Mouse (Mus musculus): ENCODE data around the gene Hp. TPM values are rescaled to one million over a fixed set of nuclear protein-coding genes. Genes with fewer than 3 reads are reported as not detected.

The Hp gene
- polyA plus RNA-seq, 1 experiment from 2014 or later, result 62.6 TPM

- Histone ChIP-seq H3K4me2 (ENCODE audit: low read depth, low read length) (no peak overlapping the region), H3K36me3 (ENCODE audit: control insufficient read depth, insufficient read depth, low read length) (peaks cover 7% of the 10 kb centered on the region; the same call in 1 of the 2 replicates), H3K9ac (ENCODE audit: low read length) (no peak overlapping the region), H3K9me3 (ENCODE audit: control insufficient read depth, low read length) (no peaks in the 10 kb centered on the region), H3K4me3 (ENCODE audit: low read length) (no peak overlapping the region), H3K27me3 (ENCODE audit: control insufficient read depth, insufficient read depth, low read depth, low read length) (no peaks in the 10 kb centered on the region), H3K4me1 (replicated peaks; ENCODE audit: control insufficient read depth, insufficient read depth, low read length) (no peaks in the 10 kb centered on the region), H3K27ac (ENCODE audit: low read length) (no peak overlapping the region)
- no peak for ATAC-seq (ENCODE audit: low read depth)
- 46% methylated on average over 8 of the region's 8 CpGs for WGBS
Observed at GRCm38 (mm10) chr8:109595854-109596253, 16.9 kb upstream of the Hp start.

DNA sequence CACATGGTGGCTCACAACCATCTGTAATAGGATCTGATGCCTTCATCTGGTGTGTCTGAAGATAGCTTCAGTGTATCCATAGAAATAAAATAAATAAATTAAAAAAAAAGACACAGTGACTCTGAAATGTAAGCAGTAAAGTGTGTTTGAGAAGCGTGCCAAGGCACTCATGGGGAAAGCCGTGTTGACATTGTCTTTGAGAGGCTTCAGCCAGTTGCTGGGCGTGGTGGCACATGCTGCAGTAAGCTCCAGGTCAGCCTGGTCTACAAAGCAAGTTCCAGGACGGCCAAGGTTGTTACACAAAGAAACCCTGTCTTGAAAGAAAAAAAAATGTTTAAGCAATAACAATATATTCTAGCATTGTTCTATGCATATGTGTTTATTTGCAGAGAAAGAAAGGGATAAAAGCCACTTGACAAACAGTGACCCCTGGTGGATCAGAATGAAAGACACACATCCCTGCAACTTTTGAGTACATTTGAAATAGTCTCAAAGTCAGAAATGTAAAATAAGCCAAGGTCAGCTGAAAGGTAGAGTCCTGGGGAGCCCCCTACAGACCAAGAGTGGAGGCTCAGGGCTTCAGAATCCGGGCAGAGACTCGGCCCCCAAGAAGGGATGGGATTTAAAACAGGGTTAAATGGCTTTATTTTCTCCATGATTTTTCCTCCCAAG lies 14.3 kb upstream of the Hp start:
- H3K27me3 ChIP-seq (ENCODE audit: control insufficient read depth, insufficient read depth, low read depth, low read length), result no peaks in the 10 kb centered on the region
- peaks cover 4% of the 10 kb centered on the region; the same call in 1 of the 2 replicates for H3K36me3 ChIP-seq (ENCODE audit: control insufficient read depth, insufficient read depth, low read length)
- no peak overlapping the region for H3K9ac ChIP-seq (ENCODE audit: low read length)
- H3K4me1 ChIP-seq (replicated peaks; ENCODE audit: control insufficient read depth, insufficient read depth, low read length), result no peaks in the 10 kb centered on the region
- peak overlapping the region; percentile 10; the same call in 1 of the 2 replicates for H3K27ac ChIP-seq (ENCODE audit: low read length)
- no peaks in the 10 kb centered on the region for H3K9me3 ChIP-seq (ENCODE audit: control insufficient read depth, low read length)
- peak; percentile 41; the same call in 1 of the 2 replicates for ATAC-seq (ENCODE audit: low read depth)
- H3K4me2 ChIP-seq (ENCODE audit: low read depth, low read length), result no peak overlapping the region
- 45% methylated on average over 6 of the region's 6 CpGs for WGBS
- no peak overlapping the region for H3K4me3 ChIP-seq (ENCODE audit: low read length)

GRCm38 (mm10) chr8:109592164-109592563 lies 13.2 kb upstream of the Hp start:
- H3K9ac ChIP-seq (ENCODE audit: low read length), result no peak overlapping the region

GRCm38 (mm10) chr8:109591367-109591766 lies 12.4 kb upstream of the Hp start:
- H3K36me3 ChIP-seq (ENCODE audit: control insufficient read depth, insufficient read depth, low read length), result peaks cover 4% of the 10 kb centered on the region; the same call in 1 of the 2 replicates

More at GRCm38 (mm10) chr8:109592164-109592563, 13.2 kb upstream of the Hp start:
- 73% methylated on average over 5 of the region's 5 CpGs for WGBS
- ATAC-seq (ENCODE audit: low read depth), result no peak
- no peaks in the 10 kb centered on the region for H3K4me1 ChIP-seq (replicated peaks; ENCODE audit: control insufficient read depth, insufficient read depth, low read length)
- no peak overlapping the region for H3K27ac ChIP-seq (ENCODE audit: low read length)
- peaks cover 4% of the 10 kb centered on the region; the same call in 1 of the 2 replicates for H3K36me3 ChIP-seq (ENCODE audit: control insufficient read depth, insufficient read depth, low read length)
- no peak overlapping the region for H3K4me2 ChIP-seq (ENCODE audit: low read depth, low read length)
- no peaks in the 10 kb centered on the region for H3K9me3 ChIP-seq (ENCODE audit: control insufficient read depth, low read length)
- no peaks in the 10 kb centered on the region for H3K27me3 ChIP-seq (ENCODE audit: control insufficient read depth, insufficient read depth, low read depth, low read length)
- no peak overlapping the region for H3K4me3 ChIP-seq (ENCODE audit: low read length)

DNA sequence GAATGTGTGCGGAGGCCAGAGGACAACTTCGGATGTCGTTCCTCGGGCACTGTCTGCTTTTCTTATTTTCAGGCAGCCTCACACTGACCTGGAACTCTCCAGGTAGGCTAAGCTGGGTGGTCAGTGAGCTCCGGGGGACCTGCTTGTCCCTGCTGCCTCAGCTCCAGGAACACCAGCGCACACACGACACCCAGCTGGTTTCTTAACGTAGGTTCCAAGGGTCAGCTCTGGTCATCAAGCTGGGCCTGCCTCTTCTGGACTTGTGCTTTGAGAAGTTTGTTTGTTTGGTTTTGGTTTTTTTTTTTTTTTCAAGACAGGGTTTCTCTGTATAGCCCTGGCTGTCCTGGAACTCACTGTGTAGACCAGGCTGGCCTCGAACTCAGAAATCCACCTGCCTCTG lies 11.9 kb upstream of the Hp start:
- 80% methylated on average over 9 of the region's 9 CpGs for WGBS
- Histone ChIP-seq H3K4me3 (ENCODE audit: low read length) (no peak overlapping the region), H3K27ac (ENCODE audit: low read length) (no peak overlapping the region), H3K27me3 (ENCODE audit: control insufficient read depth, insufficient read depth, low read depth, low read length) (no peaks in the 10 kb centered on the region), H3K4me1 (replicated peaks; ENCODE audit: control insufficient read depth, insufficient read depth, low read length) (no peaks in the 10 kb centered on the region), H3K9ac (ENCODE audit: low read length) (no peak overlapping the region), H3K9me3 (ENCODE audit: control insufficient read depth, low read length) (no peaks in the 10 kb centered on the region), H3K36me3 (ENCODE audit: control insufficient read depth, insufficient read depth, low read length) (peaks cover 4% of the 10 kb centered on the region; the same call in 1 of the 2 replicates), H3K4me2 (ENCODE audit: low read depth, low read length) (no peak overlapping the region)
- ATAC-seq (ENCODE audit: low read depth), result no peak

More at GRCm38 (mm10) chr8:109591367-109591766, 12.4 kb upstream of the Hp start:
- no peak overlapping the region for H3K4me2 ChIP-seq (ENCODE audit: low read depth, low read length)
- H3K4me1 ChIP-seq (replicated peaks; ENCODE audit: control insufficient read depth, insufficient read depth, low read length), result no peaks in the 10 kb centered on the region
- 77% methylated on average over 3 of the region's 3 CpGs for WGBS
- ATAC-seq (ENCODE audit: low read depth), result no peak
- H3K9ac ChIP-seq (ENCODE audit: low read length), result no peak overlapping the region
- H3K27me3 ChIP-seq (ENCODE audit: control insufficient read depth, insufficient read depth, low read depth, low read length), result no peaks in the 10 kb centered on the region
- H3K27ac ChIP-seq (ENCODE audit: low read length), result no peak overlapping the region
- H3K4me3 ChIP-seq (ENCODE audit: low read length), result no peak overlapping the region
- H3K9me3 ChIP-seq (ENCODE audit: control insufficient read depth, low read length), result no peaks in the 10 kb centered on the region

DNA sequence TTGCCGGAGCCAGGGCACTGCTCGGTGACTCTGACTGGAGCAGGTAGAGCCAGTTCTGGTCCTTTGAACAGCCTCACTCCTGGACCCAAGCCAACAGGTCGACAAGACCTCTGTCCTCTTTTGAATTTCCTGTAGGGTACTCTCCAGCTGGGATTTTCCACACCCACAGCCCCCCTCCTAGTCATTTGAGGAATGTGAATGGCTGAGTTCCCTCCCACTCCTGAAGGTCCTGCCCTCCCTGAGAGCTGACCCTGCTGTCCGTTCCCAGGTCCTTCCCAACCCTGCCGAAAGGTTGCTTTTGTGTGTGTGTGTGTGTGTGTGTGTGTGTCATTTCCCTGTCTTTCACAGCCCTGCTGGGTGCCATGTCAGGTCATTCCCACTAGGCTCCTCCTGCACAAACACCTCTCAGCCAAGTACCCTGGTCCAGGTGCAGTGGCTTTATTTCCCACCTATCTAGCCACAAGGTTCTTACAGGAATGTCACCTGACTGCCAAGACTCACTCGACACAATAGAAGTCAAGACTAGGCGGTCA lies 8.1 kb upstream of the Hp start:
- 34% methylated on average over 7 of the region's 7 CpGs for WGBS
- Histone ChIP-seq H3K27me3 (ENCODE audit: control insufficient read depth, insufficient read depth, low read depth, low read length) (no peaks in the 10 kb centered on the region), H3K4me3 (ENCODE audit: low read length) (no peak overlapping the region), H3K9me3 (ENCODE audit: control insufficient read depth, low read length) (no peaks in the 10 kb centered on the region), H3K36me3 (ENCODE audit: control insufficient read depth, insufficient read depth, low read length) (no peaks in the 10 kb centered on the region), H3K4me2 (ENCODE audit: low read depth, low read length) (peak overlapping the region; percentile 16; the same call in 1 of the 2 replicates), H3K4me1 (replicated peaks; ENCODE audit: control insufficient read depth, insufficient read depth, low read length) (no peaks in the 10 kb centered on the region), H3K9ac (ENCODE audit: low read length) (no peak overlapping the region), H3K27ac (ENCODE audit: low read length) (peak overlapping the region; percentile 92)
- peak; percentile 90 for ATAC-seq (ENCODE audit: low read depth)

DNA sequence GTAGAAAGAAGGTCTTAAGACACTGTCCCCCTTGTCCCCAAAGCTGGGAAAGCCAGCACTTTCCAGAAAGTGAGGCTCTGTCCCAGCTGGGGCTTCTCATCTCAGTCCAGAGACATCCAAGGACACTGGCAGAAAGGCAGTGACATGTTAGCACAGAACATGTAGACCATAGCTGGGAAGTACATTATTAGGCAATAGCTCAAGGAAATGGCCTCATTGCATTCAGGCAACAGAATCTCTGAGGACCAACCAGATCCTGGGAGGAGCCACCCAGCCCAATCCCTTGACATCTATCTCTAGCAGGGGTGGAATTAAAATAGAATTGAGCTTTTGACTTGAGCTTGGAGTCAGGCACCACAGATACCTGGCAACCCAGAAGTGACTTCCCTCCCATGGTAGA lies 6.7 kb upstream of the Hp start:
- Histone ChIP-seq H3K4me1 (replicated peaks; ENCODE audit: control insufficient read depth, insufficient read depth, low read length) (no peaks in the 10 kb centered on the region), H3K27me3 (ENCODE audit: control insufficient read depth, insufficient read depth, low read depth, low read length) (no peaks in the 10 kb centered on the region), H3K4me2 (ENCODE audit: low read depth, low read length) (no peak overlapping the region), H3K27ac (ENCODE audit: low read length) (no peak overlapping the region), H3K9ac (ENCODE audit: low read length) (no peak overlapping the region), H3K4me3 (ENCODE audit: low read length) (no peak overlapping the region), H3K9me3 (ENCODE audit: control insufficient read depth, low read length) (no peaks in the 10 kb centered on the region), H3K36me3 (ENCODE audit: control insufficient read depth, insufficient read depth, low read length) (no peaks in the 10 kb centered on the region)
- ATAC-seq (ENCODE audit: low read depth), result no peak

DNA sequence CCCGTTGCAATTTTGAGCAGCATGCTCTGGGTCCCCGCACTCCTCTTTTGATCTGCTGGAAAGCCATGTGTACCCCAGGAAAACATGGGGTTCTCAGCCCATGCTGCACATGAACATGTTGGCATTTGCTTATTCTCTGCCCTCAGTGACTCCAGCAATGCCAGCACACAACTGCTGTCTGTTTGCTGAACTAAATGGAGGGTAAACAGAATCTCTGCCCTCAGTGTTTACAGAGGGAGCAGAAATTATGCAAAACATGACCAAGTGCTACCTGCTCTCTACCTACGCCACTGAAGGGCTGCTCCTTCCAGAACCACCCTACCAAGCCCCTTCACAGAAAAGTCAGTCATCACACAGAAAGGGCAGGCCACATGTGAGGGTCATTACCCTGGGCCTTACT lies 5.9 kb upstream of the Hp start:
- no peak for ATAC-seq (ENCODE audit: low read depth)
- Histone ChIP-seq H3K9me3 (ENCODE audit: control insufficient read depth, low read length) (no peaks in the 10 kb centered on the region), H3K36me3 (ENCODE audit: control insufficient read depth, insufficient read depth, low read length) (no peaks in the 10 kb centered on the region), H3K27ac (ENCODE audit: low read length) (no peak overlapping the region), H3K4me1 (replicated peaks; ENCODE audit: control insufficient read depth, insufficient read depth, low read length) (no peaks in the 10 kb centered on the region), H3K4me3 (ENCODE audit: low read length) (no peak overlapping the region), H3K4me2 (ENCODE audit: low read depth, low read length) (no peak overlapping the region), H3K9ac (ENCODE audit: low read length) (no peak overlapping the region), H3K27me3 (ENCODE audit: control insufficient read depth, insufficient read depth, low read depth, low read length) (no peaks in the 10 kb centered on the region)
- 59% methylated on average over 3 of the region's 3 CpGs for WGBS

- WGBS, result 84% methylated on average over 4 of the region's 4 CpGs
- H3K4me1 ChIP-seq (replicated peaks; ENCODE audit: control insufficient read depth, insufficient read depth, low read length), result no peaks in the 10 kb centered on the region
- no peak overlapping the region for H3K9ac ChIP-seq (ENCODE audit: low read length)
- no peak overlapping the region for H3K4me2 ChIP-seq (ENCODE audit: low read depth, low read length)
- H3K36me3 ChIP-seq (ENCODE audit: control insufficient read depth, insufficient read depth, low read length), result no peaks in the 10 kb centered on the region
- H3K27me3 ChIP-seq (ENCODE audit: control insufficient read depth, insufficient read depth, low read depth, low read length), result no peaks in the 10 kb centered on the region
- no peak for ATAC-seq (ENCODE audit: low read depth)
- H3K27ac ChIP-seq (ENCODE audit: low read length), result no peak overlapping the region
- H3K9me3 ChIP-seq (ENCODE audit: control insufficient read depth, low read length), result no peaks in the 10 kb centered on the region
- H3K4me3 ChIP-seq (ENCODE audit: low read length), result no peak overlapping the region
Observed at GRCm38 (mm10) chr8:109584293-109584692, 5.3 kb upstream of the Hp start.

All from lung, embryonic 16.5 days (tissue).